Mouse (Mus musculus): ENCODE results near the gene Tomm6. TPM values are rescaled to one million over a fixed set of nuclear protein-coding genes. Genes with fewer than 3 reads are reported as not detected.

Tomm6 gene
- polyA plus RNA-seq, 1 experiment from 2014 or later = 318 TPM

DNA sequence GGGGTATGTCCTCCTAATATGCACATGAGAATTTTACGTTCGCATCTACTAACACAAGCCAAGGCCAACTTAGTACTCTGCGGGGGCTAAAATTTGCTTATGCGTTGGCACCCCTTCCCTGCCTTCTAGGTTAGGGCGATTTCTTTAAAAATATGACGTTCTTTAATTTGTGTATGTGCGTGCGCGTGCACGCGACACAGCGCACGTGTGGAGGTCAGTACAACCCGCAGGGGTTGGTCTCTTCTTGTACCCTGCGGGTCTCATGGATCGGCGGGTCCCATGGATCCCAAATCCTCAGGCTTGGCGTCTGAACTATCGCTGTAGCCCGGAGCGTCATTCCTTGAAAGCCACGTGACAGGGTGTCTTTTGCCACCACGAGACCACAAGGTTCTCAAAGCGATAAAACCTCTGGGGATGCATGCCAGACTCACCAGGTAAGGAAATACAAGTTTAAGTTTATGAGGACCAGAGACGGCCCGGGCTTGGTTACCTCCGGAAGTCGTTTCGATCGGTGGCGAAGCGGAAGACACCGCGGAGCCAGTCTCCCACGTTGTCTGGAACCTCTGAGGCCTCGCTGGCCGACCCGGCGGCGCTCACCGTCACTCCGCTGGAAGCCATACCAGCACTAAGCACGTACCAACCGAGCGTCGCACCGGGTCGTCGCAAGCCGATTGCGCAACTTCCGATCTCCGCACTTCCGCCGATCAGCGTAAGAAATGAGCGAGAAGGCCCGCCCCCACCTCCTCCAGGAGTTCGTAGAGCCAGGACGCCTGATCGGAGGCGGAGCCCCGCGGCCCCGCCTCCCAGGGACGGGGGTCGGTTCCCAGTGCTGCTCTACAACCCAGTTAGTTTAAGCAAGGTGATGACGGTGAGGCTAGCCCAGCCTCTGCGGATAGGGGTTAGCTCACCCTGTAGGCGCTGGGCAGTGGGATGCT, 510 bp downstream of the Tomm6 start:
- peaks cover 26% of the 10 kb centered on the region for H3K36me3 ChIP-seq (ENCODE audit: insufficient read depth, low read length)
- H3K4me1 ChIP-seq (ENCODE audit: insufficient read depth, low read length) = peaks cover 15% of the 10 kb centered on the region
- peak overlapping the region; percentile 75 for H3K4me3 ChIP-seq (ENCODE audit: low read length)
- H3K4me2 ChIP-seq (replicated peaks; ENCODE audit: low read depth, low read length) = peak overlapping the region; percentile 83
- H3K27me3 ChIP-seq (ENCODE audit: insufficient read depth, low read length) = no peaks in the 10 kb centered on the region
- peak overlapping the region; percentile 72 for H3K27ac ChIP-seq (ENCODE audit: low read length)
- peak; percentile 92 for ATAC-seq (ENCODE audit: low FRiP score, low TSS enrichment)
- WGBS = under 1% methylated on average over 69 of the region's 70 CpGs
- H3K9me3 ChIP-seq (ENCODE audit: low read length) = no peaks in the 10 kb centered on the region
- peak overlapping the region; percentile 83 for H3K9ac ChIP-seq (replicated peaks; ENCODE audit: low read length)

DNA sequence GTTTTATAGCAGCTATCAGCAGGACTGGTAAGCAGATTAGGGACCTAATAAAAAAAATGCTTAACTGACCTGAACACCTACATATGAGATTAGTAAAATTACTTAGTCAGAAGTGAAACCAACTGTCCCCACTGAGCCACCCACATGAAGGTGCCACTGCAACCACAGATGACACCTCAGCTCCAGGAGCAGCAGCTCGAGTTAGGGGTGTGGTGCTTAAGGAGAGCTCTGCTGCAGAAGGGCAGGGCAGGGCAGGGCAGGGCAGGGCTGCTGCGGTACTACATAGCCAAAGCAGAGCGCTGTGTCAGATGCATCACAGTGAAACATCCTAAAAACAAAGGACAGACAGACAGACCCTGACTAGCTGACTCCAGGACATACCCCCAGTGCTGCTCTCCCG, 5.3 kb downstream of the Tomm6 start:
- H3K36me3 ChIP-seq (ENCODE audit: insufficient read depth, low read length) = peaks cover 44% of the 10 kb centered on the region
- H3K4me3 ChIP-seq (ENCODE audit: low read length) = no peak overlapping the region
- no peak overlapping the region for H3K9ac ChIP-seq (replicated peaks; ENCODE audit: low read length)
- H3K4me1 ChIP-seq (ENCODE audit: insufficient read depth, low read length) = peaks cover 10% of the 10 kb centered on the region
- ATAC-seq (ENCODE audit: low FRiP score, low TSS enrichment) = no peak
- no peaks in the 10 kb centered on the region for H3K27me3 ChIP-seq (ENCODE audit: insufficient read depth, low read length)
- H3K4me2 ChIP-seq (replicated peaks; ENCODE audit: low read depth, low read length) = no peak overlapping the region
- no peaks in the 10 kb centered on the region for H3K9me3 ChIP-seq (ENCODE audit: low read length)
- WGBS = 80% methylated on average over 4 of the region's 4 CpGs
- no peak overlapping the region for H3K27ac ChIP-seq (ENCODE audit: low read length)

DNA sequence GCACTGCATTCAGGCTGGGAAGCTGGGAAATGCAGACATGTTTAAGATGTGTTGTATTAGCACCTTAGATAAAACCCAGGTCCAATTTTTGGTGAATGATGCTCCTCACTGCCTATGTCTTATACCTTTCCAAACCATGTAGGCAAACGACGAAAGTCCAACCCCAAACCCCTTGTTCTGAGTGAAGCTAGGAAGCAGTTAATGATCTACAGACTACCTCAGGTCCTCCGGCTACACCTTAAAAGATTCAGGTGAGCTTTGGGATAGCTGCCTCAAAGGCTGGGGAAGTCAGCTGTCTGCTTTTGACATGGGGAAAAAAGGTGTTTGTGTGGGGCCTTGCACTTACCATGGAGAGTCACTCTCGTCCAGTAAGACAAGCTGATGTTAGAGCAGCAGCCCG, 9.5 kb downstream of the Tomm6 start:
- H3K4me3 ChIP-seq (ENCODE audit: low read length) = no peak overlapping the region
- H3K4me2 ChIP-seq (replicated peaks; ENCODE audit: low read depth, low read length) = no peak overlapping the region
- H3K27ac ChIP-seq (ENCODE audit: low read length) = peak overlapping the region; percentile 65; the same call in 1 of the 2 replicates
- H3K9me3 ChIP-seq (ENCODE audit: low read length) = no peaks in the 10 kb centered on the region
- ATAC-seq (ENCODE audit: low FRiP score, low TSS enrichment) = peak; percentile 40
- 71% methylated on average over 5 of the region's 5 CpGs for WGBS
- no peak overlapping the region for H3K9ac ChIP-seq (replicated peaks; ENCODE audit: low read length)
- peaks cover 7% of the 10 kb centered on the region; the same call in 1 of the 2 replicates for H3K4me1 ChIP-seq (ENCODE audit: insufficient read depth, low read length)
- H3K36me3 ChIP-seq (ENCODE audit: insufficient read depth, low read length) = peaks cover 35% of the 10 kb centered on the region
- H3K27me3 ChIP-seq (ENCODE audit: insufficient read depth, low read length) = no peaks in the 10 kb centered on the region

DNA sequence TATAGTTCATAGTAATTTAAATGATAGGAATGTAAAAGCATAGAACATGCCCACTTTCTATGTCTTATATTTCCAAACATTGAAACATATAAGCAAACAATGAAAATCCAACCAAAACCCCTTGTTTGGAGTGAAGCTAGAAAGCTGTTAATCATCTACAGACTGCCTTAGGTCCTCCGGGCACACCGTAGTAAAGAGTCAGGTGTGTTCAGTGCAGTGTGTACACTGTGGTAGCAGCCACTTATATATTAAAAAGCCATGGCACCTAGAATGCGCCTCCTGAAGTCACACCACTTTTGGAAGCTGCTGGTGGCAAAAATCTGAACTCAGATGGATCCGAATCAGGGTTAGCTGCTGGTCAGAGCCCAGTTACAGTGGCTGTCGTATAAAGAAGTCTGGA, 9.9 kb downstream of the Tomm6 start:
- Histone ChIP-seq H3K4me3 (ENCODE audit: low read length) (no peak overlapping the region), H3K4me2 (replicated peaks; ENCODE audit: low read depth, low read length) (no peak overlapping the region), H3K4me1 (ENCODE audit: insufficient read depth, low read length) (peaks cover 12% of the 10 kb centered on the region; the same call in 1 of the 2 replicates), H3K36me3 (ENCODE audit: insufficient read depth, low read length) (peaks cover 32% of the 10 kb centered on the region), H3K9me3 (ENCODE audit: low read length) (no peaks in the 10 kb centered on the region), H3K9ac (replicated peaks; ENCODE audit: low read length) (no peak overlapping the region), H3K27me3 (ENCODE audit: insufficient read depth, low read length) (no peaks in the 10 kb centered on the region), H3K27ac (ENCODE audit: low read length) (peak overlapping the region; percentile 65; the same call in 1 of the 2 replicates)
- 74% methylated on average over 5 of the region's 5 CpGs for WGBS
- 0 out of 2 replicates have a peak, but pooled peaks have one; percentile 64 for ATAC-seq (ENCODE audit: low FRiP score, low TSS enrichment)

DNA sequence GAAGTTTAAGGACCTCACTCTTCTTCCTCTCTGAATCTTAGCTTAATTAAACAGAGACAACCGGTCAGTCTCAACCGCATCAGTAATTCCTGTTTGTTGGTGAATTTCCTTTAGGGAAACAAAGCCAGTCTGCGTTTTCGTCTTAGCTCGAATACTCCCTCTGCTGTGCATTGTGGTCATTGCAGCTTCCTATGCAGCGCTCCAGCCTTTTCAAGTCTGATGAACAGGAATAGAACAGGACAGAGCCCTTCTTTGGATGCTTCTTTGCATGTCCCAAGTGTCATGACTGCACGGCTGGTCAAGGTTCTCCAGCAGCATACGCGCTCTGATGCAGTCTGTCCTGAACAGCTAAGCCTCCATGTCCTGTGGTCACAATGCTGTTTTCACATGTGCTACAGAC, 11.6 kb downstream of the Tomm6 start:
- H3K9ac ChIP-seq (replicated peaks; ENCODE audit: low read length) = no peak overlapping the region
- H3K9me3 ChIP-seq (ENCODE audit: low read length) = no peaks in the 10 kb centered on the region
- ATAC-seq (ENCODE audit: low FRiP score, low TSS enrichment) = no peak
- no peak overlapping the region for H3K4me3 ChIP-seq (ENCODE audit: low read length)
- 20% methylated on average over 9 of the region's 9 CpGs for WGBS
- peaks cover 24% of the 10 kb centered on the region for H3K4me1 ChIP-seq (ENCODE audit: insufficient read depth, low read length)
- H3K4me2 ChIP-seq (replicated peaks; ENCODE audit: low read depth, low read length) = no peak overlapping the region
- no peaks in the 10 kb centered on the region for H3K27me3 ChIP-seq (ENCODE audit: insufficient read depth, low read length)
- H3K36me3 ChIP-seq (ENCODE audit: insufficient read depth, low read length) = peaks cover 26% of the 10 kb centered on the region
- no peak overlapping the region for H3K27ac ChIP-seq (ENCODE audit: low read length)

DNA sequence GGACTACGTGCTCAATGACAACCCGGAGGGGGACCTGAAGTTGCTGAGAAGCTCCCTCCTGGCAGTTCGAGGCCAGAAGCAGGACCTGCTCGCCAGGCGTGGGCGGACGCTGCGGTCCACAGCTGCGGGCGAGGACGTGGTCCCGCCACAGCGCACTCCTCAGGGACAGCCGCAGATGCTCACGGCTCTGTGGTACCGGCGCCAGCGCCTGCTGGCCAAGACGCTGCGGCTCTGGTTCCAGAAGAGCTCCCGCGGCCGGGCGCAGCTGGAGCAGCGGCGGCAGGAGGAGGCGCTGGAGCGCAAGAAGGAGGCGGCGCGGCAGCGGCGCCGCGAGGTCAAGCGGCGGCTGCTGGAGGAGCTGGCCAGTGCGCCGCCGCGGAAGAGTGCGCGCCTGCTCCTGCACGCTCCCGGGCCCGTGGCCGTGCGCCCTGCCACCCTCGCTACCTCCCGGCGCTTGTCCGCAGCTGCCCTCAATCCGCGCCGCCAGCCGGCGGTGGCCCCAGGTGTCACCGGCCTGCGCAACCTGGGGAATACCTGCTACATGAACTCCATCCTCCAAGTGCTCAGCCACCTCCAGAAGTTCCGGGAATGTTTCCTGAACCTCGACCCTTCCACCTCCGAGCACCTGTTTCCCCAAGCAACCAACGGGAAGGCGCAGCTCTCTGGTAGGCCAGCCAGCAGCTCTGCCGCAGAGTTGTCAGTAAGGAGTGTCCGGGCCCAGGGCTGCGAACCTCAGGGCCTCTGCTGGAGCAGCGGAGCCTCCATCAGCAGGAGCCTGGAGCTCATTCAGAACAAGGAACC, 15.7 kb downstream of the Tomm6 start:
- no peak overlapping the region for H3K27ac ChIP-seq (ENCODE audit: low read length)

DNA sequence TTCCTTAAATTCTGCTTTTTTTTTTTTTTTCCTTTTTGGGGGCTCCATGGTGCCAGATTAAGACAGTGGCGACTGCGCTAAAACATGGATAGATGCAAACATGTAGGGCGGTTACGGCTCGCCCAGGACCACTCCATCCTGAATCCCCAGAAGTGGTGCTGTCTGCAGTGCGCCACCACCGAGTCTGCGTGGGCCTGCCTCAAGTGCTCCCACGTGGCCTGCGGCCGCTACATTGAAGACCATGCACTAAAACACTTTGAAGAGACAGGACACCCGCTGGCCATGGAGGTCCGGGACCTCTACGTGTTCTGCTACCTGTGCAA, 16.2 kb downstream of the Tomm6 start:
- Histone ChIP-seq H3K4me2 (replicated peaks; ENCODE audit: low read depth, low read length) (peak overlapping the region; percentile 92), H3K4me3 (ENCODE audit: low read length) (peak overlapping the region; percentile 53), H3K27ac (ENCODE audit: low read length) (no peak overlapping the region), H3K36me3 (ENCODE audit: insufficient read depth, low read length) (peaks cover 7% of the 10 kb centered on the region), H3K4me1 (ENCODE audit: insufficient read depth, low read length) (peaks cover 17% of the 10 kb centered on the region), H3K27me3 (ENCODE audit: insufficient read depth, low read length) (0 out of 2 replicates have a peak, but pooled peaks cover 5% of the 10 kb centered on the region), H3K9ac (replicated peaks; ENCODE audit: low read length) (peak overlapping the region; percentile 65), H3K9me3 (ENCODE audit: low read length) (no peaks in the 10 kb centered on the region)
- WGBS = 10% methylated on average over 14 of the region's 14 CpGs
- ATAC-seq (ENCODE audit: low FRiP score, low TSS enrichment) = peak; percentile 31

More for the DNA sequence above, 15.7 kb downstream of the Tomm6 start:
- Histone ChIP-seq H3K4me1 (ENCODE audit: insufficient read depth, low read length) (peaks cover 18% of the 10 kb centered on the region), H3K36me3 (ENCODE audit: insufficient read depth, low read length) (peaks cover 7% of the 10 kb centered on the region), H3K9ac (replicated peaks; ENCODE audit: low read length) (peak overlapping the region; percentile 65), H3K4me2 (replicated peaks; ENCODE audit: low read depth, low read length) (peak overlapping the region; percentile 92), H3K9me3 (ENCODE audit: low read length) (no peaks in the 10 kb centered on the region), H3K4me3 (ENCODE audit: low read length) (peak overlapping the region; percentile 53), H3K27me3 (ENCODE audit: insufficient read depth, low read length) (0 out of 2 replicates have a peak, but pooled peaks cover 5% of the 10 kb centered on the region)
- ATAC-seq (ENCODE audit: low FRiP score, low TSS enrichment) = peak; percentile 91
- WGBS = 4% methylated on average over 62 of the region's 68 CpGs

DNA sequence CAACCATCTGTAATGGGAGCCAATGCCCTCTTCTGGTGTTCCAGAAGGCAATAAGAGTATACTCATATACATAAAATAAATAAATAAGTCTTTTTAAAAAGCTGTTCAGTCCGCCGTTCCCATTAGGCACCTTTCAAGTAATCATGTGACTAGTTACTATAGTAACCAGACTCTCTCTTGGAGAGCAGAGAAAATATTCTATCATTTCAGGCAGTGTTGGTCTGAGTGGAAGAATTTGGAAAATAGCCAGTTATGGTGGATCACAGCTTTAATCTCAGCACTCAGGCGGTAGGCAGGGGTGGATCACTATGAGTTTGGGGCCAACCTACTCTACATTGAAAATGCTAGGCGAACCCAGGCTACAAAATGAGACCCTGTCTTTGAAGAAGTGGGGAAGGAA, 19.0 kb downstream of the Tomm6 start:
- H3K36me3 ChIP-seq (ENCODE audit: insufficient read depth, low read length) = no peaks in the 10 kb centered on the region
- no peaks in the 10 kb centered on the region for H3K9me3 ChIP-seq (ENCODE audit: low read length)
- no peak overlapping the region for H3K27ac ChIP-seq (ENCODE audit: low read length)
- H3K27me3 ChIP-seq (ENCODE audit: insufficient read depth, low read length) = 0 out of 2 replicates have a peak, but pooled peaks cover 5% of the 10 kb centered on the region
- H3K4me3 ChIP-seq (ENCODE audit: low read length) = no peak overlapping the region
- no peak for ATAC-seq (ENCODE audit: low FRiP score, low TSS enrichment)
- no peak overlapping the region for H3K9ac ChIP-seq (replicated peaks; ENCODE audit: low read length)
- whole genome bisulfite sequencing = 73% methylated on average over 4 of the region's 4 CpGs
- no peak overlapping the region for H3K4me2 ChIP-seq (replicated peaks; ENCODE audit: low read depth, low read length)
- peaks cover 17% of the 10 kb centered on the region for H3K4me1 ChIP-seq (ENCODE audit: insufficient read depth, low read length)

DNA sequence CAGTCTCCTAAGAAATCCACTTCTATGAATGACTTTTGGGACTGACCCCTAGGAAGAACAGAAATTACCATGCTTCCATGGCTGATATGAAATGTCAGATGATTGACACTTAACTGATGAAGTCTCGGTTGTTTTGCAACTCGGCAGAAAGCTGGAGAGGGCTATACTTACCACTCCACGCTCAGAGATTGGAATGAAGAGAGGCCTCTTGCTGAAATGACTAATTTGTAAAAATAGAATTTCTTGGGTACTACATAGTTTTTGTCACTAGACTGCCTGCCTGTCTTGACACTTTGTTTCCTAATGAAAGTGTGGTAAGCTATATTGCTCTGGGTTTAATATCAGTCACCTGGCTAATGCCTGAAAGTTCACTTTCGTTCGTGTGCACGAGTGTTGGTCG, 23.7 kb downstream of the Tomm6 start:
- no peak for ATAC-seq (ENCODE audit: low FRiP score, low TSS enrichment)
- WGBS = 83% methylated on average over 7 of the region's 7 CpGs
- no peaks in the 10 kb centered on the region for H3K4me1 ChIP-seq (ENCODE audit: insufficient read depth, low read length)
- H3K4me2 ChIP-seq (replicated peaks; ENCODE audit: low read depth, low read length) = no peak overlapping the region
- H3K4me3 ChIP-seq (ENCODE audit: low read length) = no peak overlapping the region
- H3K9me3 ChIP-seq (ENCODE audit: low read length) = no peaks in the 10 kb centered on the region
- H3K9ac ChIP-seq (replicated peaks; ENCODE audit: low read length) = no peak overlapping the region
- no peaks in the 10 kb centered on the region for H3K36me3 ChIP-seq (ENCODE audit: insufficient read depth, low read length)
- H3K27ac ChIP-seq (ENCODE audit: low read length) = no peak overlapping the region
- no peaks in the 10 kb centered on the region for H3K27me3 ChIP-seq (ENCODE audit: insufficient read depth, low read length)
